Mouse (Mus musculus) subcutaneous adipose tissue, adult 2 months (tissue): Measurements from ENCODE around the gene Psors1c2. TPM values are rescaled to one million over a fixed set of nuclear protein-coding genes. Genes with fewer than 3 reads are reported as not detected.

Experiments used
- polyA plus RNA-seq: library from polyadenylated mRNA; depleted of rRNA; stranded (reverse); fragments of >200 nt; gene quantifications from 2 replicates; pipeline ENCODE4 v1.2.3, GENCODE M21; 2012; ENCODE audit warnings: low replicate concordance; rRNA removed

Psors1c2 gene
- 0.72 TPM in 1 of 2 replicates, not detected in the other for polyA plus RNA-seq

DNA sequence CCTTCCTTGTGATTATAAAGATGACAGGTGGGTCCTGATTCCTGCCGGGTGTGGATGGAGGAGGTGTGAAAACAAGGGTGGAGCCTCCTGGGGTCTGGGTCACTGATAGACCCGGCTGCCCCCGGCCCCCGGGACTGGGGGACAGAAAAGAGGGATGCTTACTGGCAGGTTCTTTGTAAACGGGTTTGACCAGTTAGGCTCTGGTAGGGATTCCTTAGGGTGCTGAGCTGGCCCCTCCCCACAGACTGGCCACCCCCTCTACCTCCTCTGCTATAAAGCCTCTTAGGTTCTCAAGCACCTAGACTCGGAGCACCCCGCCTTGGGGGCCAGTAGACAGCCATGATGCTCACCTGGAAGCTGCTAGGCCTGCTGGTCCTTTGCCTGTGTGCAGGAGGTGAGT, at the start of gene Psors1c2:
TSS of gene Psors1c2 (plus strand) at position 301 of the 400 bp plus-strand sequence.

DNA sequence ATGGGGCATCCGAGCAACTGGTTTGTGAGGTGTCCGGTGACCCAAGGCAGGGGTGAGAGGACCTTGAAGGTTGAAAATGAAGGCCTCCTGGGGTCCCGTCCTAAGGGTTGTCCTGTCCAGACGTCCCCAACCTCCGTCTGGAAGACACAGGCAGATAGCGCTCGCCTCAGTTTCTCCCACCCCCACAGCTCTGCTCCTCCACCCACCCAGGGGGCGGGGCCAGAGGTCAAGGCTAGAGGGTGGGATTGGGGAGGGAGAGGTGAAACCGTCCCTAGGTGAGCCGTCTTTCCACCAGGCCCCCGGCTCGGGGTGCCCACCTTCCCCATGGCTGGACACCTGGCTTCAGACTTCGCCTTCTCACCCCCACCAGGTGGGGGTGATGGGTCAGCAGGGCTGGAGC, 27.2 kb upstream of the Psors1c2 start, which contains the start of gene Pou5f1:
TSS of gene Pou5f1 (plus strand) at position 243 of the 400 bp plus-strand sequence.

DNA sequence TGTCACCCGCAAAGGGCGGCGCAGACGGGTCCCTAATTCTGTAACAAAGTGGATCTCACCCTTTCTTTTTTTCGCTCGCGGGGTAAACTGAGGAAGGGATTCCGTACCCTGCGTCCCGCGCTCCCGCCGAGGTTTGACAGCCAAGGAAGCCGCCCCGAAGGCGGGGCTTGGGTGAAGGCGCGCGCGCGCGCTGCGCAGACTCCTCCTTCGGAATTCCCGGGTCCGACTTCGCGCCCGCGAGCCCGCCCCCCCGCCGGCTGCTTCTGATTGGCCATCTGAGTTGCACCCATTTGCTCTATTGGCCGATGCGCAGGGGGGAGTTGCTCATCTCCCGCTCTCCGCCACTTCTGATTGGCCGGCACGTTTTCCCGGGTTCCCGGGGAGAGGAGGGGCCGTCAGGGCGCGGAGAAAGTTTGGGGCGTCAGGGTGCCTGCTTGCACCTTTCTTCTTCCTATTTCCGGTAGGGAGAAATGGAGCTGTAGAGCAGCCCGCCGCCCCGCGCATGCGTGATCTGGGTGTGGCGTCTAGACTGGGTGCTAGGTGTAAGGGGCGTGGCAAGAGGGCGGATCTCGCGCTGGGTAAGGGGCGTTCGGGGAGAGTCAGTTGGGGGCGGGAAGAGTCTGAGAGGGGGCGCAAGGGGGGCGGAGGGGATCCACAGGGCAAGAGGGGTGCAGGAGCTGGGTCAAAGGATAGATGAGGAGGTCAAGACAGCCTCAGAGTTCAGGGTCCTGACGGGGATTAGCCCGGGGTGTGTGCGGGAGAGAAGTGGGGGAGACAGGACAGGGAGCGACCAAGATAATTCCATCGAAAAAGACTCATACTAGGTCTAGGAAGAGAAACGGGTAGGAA, 16.1 kb upstream of the Psors1c2 start, which contains the start of the genes Tcf19 and Cchcr1:
TSS of gene Tcf19 (minus strand) at position 173 of the 849 bp plus-strand sequence.
TSS of gene Cchcr1 (plus strand) at position 449 of the 849 bp plus-strand sequence.

DNA sequence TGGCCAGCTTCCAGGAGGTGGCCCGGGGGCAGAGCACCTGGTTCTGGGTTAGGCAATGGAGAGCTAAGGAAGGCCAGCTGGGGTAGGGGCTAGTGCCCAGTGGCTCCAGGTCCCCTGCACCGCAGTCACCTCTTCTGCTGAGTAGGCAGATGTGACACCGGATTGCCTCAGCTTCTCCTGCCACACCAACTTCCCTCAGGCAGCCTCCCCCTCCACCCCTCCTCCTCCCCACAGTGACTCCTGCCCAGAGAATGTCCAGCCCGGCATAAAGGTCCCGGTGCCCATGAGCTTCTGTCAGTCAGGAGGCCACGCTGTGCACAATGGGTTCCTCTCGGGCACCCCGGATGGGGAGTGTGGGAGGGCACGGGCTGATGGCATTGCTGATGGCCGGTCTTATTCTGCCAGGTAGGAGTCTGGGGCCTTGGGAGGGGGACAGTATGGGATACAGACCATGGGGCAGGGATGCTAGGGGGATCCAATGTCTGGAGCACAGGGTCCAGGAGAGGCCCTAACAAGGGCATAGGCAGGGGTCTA, 18.9 kb downstream of the Psors1c2 start, which contains the start of gene Cdsn:
TSS of gene Cdsn (plus strand) at position 248 of the 534 bp plus-strand sequence.

DNA sequence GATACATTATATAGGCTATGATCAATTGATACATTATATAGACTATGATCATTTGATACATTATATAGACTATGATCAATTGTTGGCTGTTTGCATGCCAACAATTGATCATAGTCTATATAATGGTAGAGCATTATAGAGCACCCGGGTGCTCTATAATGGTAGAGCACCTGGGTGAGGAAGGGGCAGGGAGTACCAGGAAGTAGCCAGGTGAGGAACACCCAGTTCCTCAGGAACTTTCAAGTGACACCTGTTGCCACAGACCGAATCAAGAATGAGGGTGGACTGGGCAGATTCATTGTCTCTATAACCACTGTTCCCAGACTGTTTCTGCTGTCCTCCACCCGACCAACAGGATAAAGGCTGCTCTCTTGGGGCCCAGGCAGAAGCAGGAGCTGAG, 34.1 kb downstream of the Psors1c2 start, which contains the start of gene 2300002M23Rik:
TSS of gene 2300002M23Rik (plus strand) at position 301 of the 400 bp plus-strand sequence.

Other genes with a start within 250 kb of the Psors1c2 start
- not detected in 2 replicates for gene H2-Q1, start 212.8 kb upstream of the Psors1c2 start, polyA plus RNA-seq
- gene H2-Q2, start 191.0 kb upstream of the Psors1c2 start, polyA plus RNA-seq = 2.4 TPM in 1 of 2 replicates, not detected in the other
- gene H2-Q4, start 153.6 kb upstream of the Psors1c2 start, polyA plus RNA-seq = 120 and 169 TPM in 2 replicates
- 60.7 and 141 TPM in 2 replicates for gene H2-Q6, start 108.4 kb upstream of the Psors1c2 start, polyA plus RNA-seq
- gene H2-Q7, start 94.0 kb upstream of the Psors1c2 start, polyA plus RNA-seq = 158 and 289 TPM in 2 replicates
- 49.0 and 72.7 TPM in 2 replicates for gene H2-Q10, start 63.1 kb upstream of the Psors1c2 start, polyA plus RNA-seq
- not detected in 2 replicates for gene Pou5f1, start 27.2 kb upstream of the Psors1c2 start, polyA plus RNA-seq
- 10.9 and 20.8 TPM in 2 replicates for gene Tcf19, start 16.4 kb upstream of the Psors1c2 start, polyA plus RNA-seq
- gene Cchcr1, start 16.1 kb upstream of the Psors1c2 start, polyA plus RNA-seq = 6.8 and 16.7 TPM in 2 replicates
- gene Cdsn, start 18.9 kb downstream of the Psors1c2 start, polyA plus RNA-seq = 40.1 and 114 TPM in 2 replicates
- gene 2300002M23Rik, start 34.2 kb downstream of the Psors1c2 start, polyA plus RNA-seq = not detected in 2 replicates
- gene Sfta2, start 68.3 kb downstream of the Psors1c2 start, polyA plus RNA-seq = not detected in 2 replicates
- gene Gm9573, start 93.4 kb downstream of the Psors1c2 start, polyA plus RNA-seq = 0.05 TPM in 1 of 2 replicates, not detected in the other
- gene Mucl3, start 110.5 kb downstream of the Psors1c2 start, polyA plus RNA-seq = 0.04 and 0.19 TPM in 2 replicates
- 21.8 and 47.6 TPM in 2 replicates for gene Vars2, start 134.4 kb downstream of the Psors1c2 start, polyA plus RNA-seq
- 25.6 and 38.5 TPM in 2 replicates for gene Gtf2h4, start 140.5 kb downstream of the Psors1c2 start, polyA plus RNA-seq
- gene Ddr1, start 171.4 kb downstream of the Psors1c2 start, polyA plus RNA-seq = 44.4 and 64.0 TPM in 2 replicates